Mouse (Mus musculus) forebrain, embryonic 12.5 days (tissue): ENCODE measurements around the gene Zfp691. TPM values are rescaled to one million over a fixed set of nuclear protein-coding genes. Genes with fewer than 3 reads are reported as not detected.

Experiments used
- microRNA counts: library from miRNA; unstranded; fragments of <30 nt; microRNA quantifications from one replicate; lab custom pipeline; 2017
- microRNA-seq: library from miRNA; unstranded; fragments of <30 nt; microRNA quantifications from one replicate; pipeline ENCODE4, GENCODE M21; 2017
- polyA plus RNA-seq: library from polyadenylated mRNA; unstranded; fragments of >200 nt; fragmentation: Nextera tagmentation; extraction: Ambion mirVana; gene quantifications from 2 replicates; pipeline ENCODE4 v1.2.1, GENCODE M21; 2016

The Zfp691 gene
- polyA plus RNA-seq, 1 experiment from 2014 or later: 7.8 TPM

MicroRNA genes within 50 kb of the gene (microRNA counts, 519-probe panel; counts per million panel counts)
- microRNA mmu-miR-1957 (lab: Ali Mortazavi, UCI): not detected

Small RNA genes within 50 kb of the gene (microRNA-seq; reads per million reads assigned to microRNA genes)
- gene Mir1957a: not detected

Other genes starting within 250 kb of the Zfp691 start
- gene Olfr1328, start 235.6 kb downstream of the Zfp691 start, polyA plus RNA-seq: not detected in 2 replicates
- gene Lao1, start 212.6 kb downstream of the Zfp691 start, polyA plus RNA-seq: not detected in 2 replicates
- 110 and 113 TPM in 2 replicates for gene Slc2a1, start 65.5 kb downstream of the Zfp691 start, polyA plus RNA-seq
- gene Ermap, start 15.8 kb upstream of the Zfp691 start, polyA plus RNA-seq: 3.6 and 5.1 TPM in 2 replicates
- gene Svbp, start 21.1 kb upstream of the Zfp691 start, polyA plus RNA-seq: 156 and 162 TPM in 2 replicates
- gene Tmem269, start 44.0 kb upstream of the Zfp691 start, polyA plus RNA-seq: not detected in 2 replicates
- 36.2 and 37.8 TPM in 2 replicates for gene AU022252, start 58.5 kb upstream of the Zfp691 start, polyA plus RNA-seq
- 10.3 and 15.7 TPM in 2 replicates for gene P3h1, start 58.7 kb upstream of the Zfp691 start, polyA plus RNA-seq
- gene Cldn19, start 81.2 kb upstream of the Zfp691 start, polyA plus RNA-seq: 0.18 and 0.59 TPM in 2 replicates
- gene Ybx1, start 120.4 kb upstream of the Zfp691 start, polyA plus RNA-seq: 1,255 and 1,318 TPM in 2 replicates
- gene Ppih, start 146.4 kb upstream of the Zfp691 start, polyA plus RNA-seq: 117 and 118 TPM in 2 replicates
- gene Ccdc30, start 241.3 kb upstream of the Zfp691 start, polyA plus RNA-seq: 11.8 and 13.4 TPM in 2 replicates
- 19.5 and 21.0 TPM in 2 replicates for gene Ppcs, start 248.2 kb upstream of the Zfp691 start, polyA plus RNA-seq
- gene Zmynd12, start 248.6 kb upstream of the Zfp691 start, polyA plus RNA-seq: 0.31 TPM in 1 of 2 replicates, not detected in the other